ENCODE assay signal across 13 mouse cellular contexts in genomic region chr1:38308705-38308996, GRCm38 (mm10).
DNase-seq lines count a peak whose midpoint lies in the region; ATAC-seq lines count a peak whose summit lies in the region.
"Had no signal": no experiment of that assay in that cellular context is flagged by ENCODE, and none has a peak within 500 bp of the region (broad histone marks: within the 10 kb centered on the region; RNA-seq: fewer than 3 reads in every experiment).

No protein-coding gene starts in this region.

- intact Hi-C loops in heart, postnatal 25 days (cut with DNase I) = loop anchor here (5.0 kb wide), 1 partner anchor 66 kb away; no protein-coding TSS in a partner anchor

- H3K27me3 ChIP-seq in heart, embryonic 15.5 days = no peaks in the 10 kb centered on the region
- no peaks in the 10 kb centered on the region for H3K27me3 ChIP-seq in midbrain, embryonic 15.5 days (replicated peaks)
- no peaks in the 10 kb centered on the region for H3K27me3 ChIP-seq in midbrain, embryonic 13.5 days
- no peaks in the 10 kb centered on the region for H3K27me3 ChIP-seq in hindbrain, embryonic 16.5 days (replicated peaks; ENCODE audit: control insufficient read depth, insufficient read depth, low read length)
- H3K27me3 ChIP-seq in neural tube, embryonic 14.5 days (ENCODE audit: control insufficient read depth, insufficient read depth, low read length) = no peaks in the 10 kb centered on the region
- H3K27me3 ChIP-seq: CH12.LX had no signal

- ATAC-seq in heart, embryonic 15.5 days (replicated peaks; ENCODE audit: insufficient number of reproducible peaks, insufficient read depth, low FRiP score, low read depth) = no peak
- ATAC-seq in midbrain, embryonic 15.5 days (replicated peaks) = no peak
- no peak for ATAC-seq in midbrain, embryonic 13.5 days
- peak; percentile 74 for ATAC-seq in hindbrain, embryonic 16.5 days
- peak; percentile 61; the same call in 1 of the 2 replicates for ATAC-seq in neural tube, embryonic 14.5 days (ENCODE audit: low read depth)

- H3K4me3 ChIP-seq in heart, embryonic 15.5 days = no peak overlapping the region
- H3K4me3 ChIP-seq in midbrain, embryonic 15.5 days = no peak overlapping the region
- H3K4me3 ChIP-seq in midbrain, embryonic 13.5 days (replicated peaks) = no peak overlapping the region
- H3K4me3 ChIP-seq in hindbrain, embryonic 16.5 days (ENCODE audit: low read length) = no peak overlapping the region
- H3K4me3 ChIP-seq in neural tube, embryonic 14.5 days (ENCODE audit: low read depth, low read length) = no peak overlapping the region
- H3K4me3 ChIP-seq: layer of hippocampus, adult 2 months; myocyte had no signal

- no peaks in the 10 kb centered on the region for H3K36me3 ChIP-seq in heart, embryonic 15.5 days
- no peaks in the 10 kb centered on the region for H3K36me3 ChIP-seq in midbrain, embryonic 15.5 days (replicated peaks)
- H3K36me3 ChIP-seq in midbrain, embryonic 13.5 days = no peaks in the 10 kb centered on the region
- H3K36me3 ChIP-seq in hindbrain, embryonic 16.5 days (ENCODE audit: control insufficient read depth, insufficient read depth, low read length) = no peaks in the 10 kb centered on the region
- H3K36me3 ChIP-seq in neural tube, embryonic 14.5 days (ENCODE audit: control insufficient read depth, insufficient read depth, low read length) = no peaks in the 10 kb centered on the region

- peaks cover 33% of the 10 kb centered on the region for H3K4me1 ChIP-seq in heart, embryonic 15.5 days (replicated peaks)
- H3K4me1 ChIP-seq in midbrain, embryonic 15.5 days = peaks cover 13% of the 10 kb centered on the region
- 0 out of 2 replicates have a peak, but pooled peaks cover 7% of the 10 kb centered on the region for H3K4me1 ChIP-seq in midbrain, embryonic 13.5 days (replicated peaks)
- H3K4me1 ChIP-seq in hindbrain, embryonic 16.5 days (ENCODE audit: control insufficient read depth, insufficient read depth, low read depth, low read length) = peaks cover 8% of the 10 kb centered on the region
- H3K4me1 ChIP-seq in neural tube, embryonic 14.5 days (ENCODE audit: control insufficient read depth, insufficient read depth, low read length) = peaks cover 15% of the 10 kb centered on the region

- DNase-seq in heart, postnatal 25 days (ENCODE audit: low spot score) = no peak
- no peak for DNase-seq in cerebellum, adult 11-12 months
- no peak for DNase-seq in natural killer cell, adult 2 months (ENCODE audit: low spot score in 2 of 2)
- DNase-seq: thymus, adult 18-20 months had no signal

- H3K9ac ChIP-seq in heart, embryonic 15.5 days = no peak overlapping the region
- no peak overlapping the region for H3K9ac ChIP-seq in midbrain, embryonic 15.5 days
- no peak overlapping the region for H3K9ac ChIP-seq in midbrain, embryonic 13.5 days (replicated peaks)
- H3K9ac ChIP-seq in hindbrain, embryonic 16.5 days (ENCODE audit: low read depth, low read length) = no peak overlapping the region
- H3K9ac ChIP-seq in neural tube, embryonic 14.5 days (replicated peaks; ENCODE audit: low read depth, low read length) = no peak overlapping the region

- H3K4me2 ChIP-seq in heart, embryonic 15.5 days = no peak overlapping the region
- no peak overlapping the region for H3K4me2 ChIP-seq in midbrain, embryonic 15.5 days
- no peak overlapping the region for H3K4me2 ChIP-seq in midbrain, embryonic 13.5 days (replicated peaks)
- H3K4me2 ChIP-seq in hindbrain, embryonic 16.5 days (ENCODE audit: low read length) = no peak overlapping the region
- H3K4me2 ChIP-seq in neural tube, embryonic 14.5 days (ENCODE audit: low read depth, low read length) = no peak overlapping the region

- no peaks in the 10 kb centered on the region for H3K9me3 ChIP-seq in heart, embryonic 15.5 days (replicated peaks)
- H3K9me3 ChIP-seq in midbrain, embryonic 15.5 days = no peaks in the 10 kb centered on the region
- no peaks in the 10 kb centered on the region for H3K9me3 ChIP-seq in midbrain, embryonic 13.5 days
- H3K9me3 ChIP-seq in hindbrain, embryonic 16.5 days (ENCODE audit: control insufficient read depth, low read length) = no peaks in the 10 kb centered on the region
- no peaks in the 10 kb centered on the region for H3K9me3 ChIP-seq in neural tube, embryonic 14.5 days (ENCODE audit: control insufficient read depth, low read length)

- 45% methylated on average over 3 of the region's 3 CpGs for WGBS in heart, embryonic 15.5 days
- WGBS in midbrain, embryonic 15.5 days = 76% methylated on average over 3 of the region's 3 CpGs
- WGBS in midbrain, embryonic 13.5 days = 81% methylated on average over 3 of the region's 3 CpGs
- WGBS in hindbrain, embryonic 16.5 days = 55% methylated on average over 3 of the region's 3 CpGs
- 38% methylated on average over 3 of the region's 3 CpGs for WGBS in neural tube, embryonic 14.5 days

- H3K27ac ChIP-seq in heart, embryonic 15.5 days = peak overlapping the region; percentile 79; the same call in 1 of the 2 replicates
- H3K27ac ChIP-seq in midbrain, embryonic 15.5 days = peak overlapping the region; percentile 37; the same call in 1 of the 2 replicates
- H3K27ac ChIP-seq in midbrain, embryonic 13.5 days = no peak overlapping the region
- H3K27ac ChIP-seq in hindbrain, embryonic 16.5 days (ENCODE audit: low read depth, low read length) = peak overlapping the region; percentile 48; the same call in 1 of the 2 replicates
- H3K27ac ChIP-seq in neural tube, embryonic 14.5 days (ENCODE audit: low read depth, low read length) = no peak overlapping the region; the same call in 1 of the 2 replicates
- H3K27ac ChIP-seq: macrophage had no signal

Comparison
In these comparisons a context has a peak if more than half of its experiments do, and no peak if none do; other contexts are left out.
1. H3K27ac ChIP-seq: peak in heart, embryonic 15.5 days (single experiment), midbrain, embryonic 15.5 days (single experiment) and hindbrain, embryonic 16.5 days (single experiment); none in midbrain, embryonic 13.5 days (single experiment) and neural tube, embryonic 14.5 days (single experiment).
2. ATAC-seq: peak in hindbrain, embryonic 16.5 days (single experiment) and neural tube, embryonic 14.5 days (single experiment); none in heart, embryonic 15.5 days (single experiment), midbrain, embryonic 15.5 days (single experiment) and midbrain, embryonic 13.5 days (single experiment).